Mouse (Mus musculus) layer of hippocampus, adult 9-11 months (tissue): ENCODE measurements at regions not wholly inside any gene's neighbourhood (a gene's known extent, or its start where the extent isn't known, plus 50 kb on each side); places are given as distances from the start of the nearest gene placed in this dataset.
"Not testable (repeated sequence)": the region's sequence is repeated elsewhere in the genome, so short reads cannot be mapped to it uniquely, and the experiment has no call there.

Experiments used
- DNase-seq: peaks from one replicate; pipeline ENCODE4 v3.0.0; 2022

DNA sequence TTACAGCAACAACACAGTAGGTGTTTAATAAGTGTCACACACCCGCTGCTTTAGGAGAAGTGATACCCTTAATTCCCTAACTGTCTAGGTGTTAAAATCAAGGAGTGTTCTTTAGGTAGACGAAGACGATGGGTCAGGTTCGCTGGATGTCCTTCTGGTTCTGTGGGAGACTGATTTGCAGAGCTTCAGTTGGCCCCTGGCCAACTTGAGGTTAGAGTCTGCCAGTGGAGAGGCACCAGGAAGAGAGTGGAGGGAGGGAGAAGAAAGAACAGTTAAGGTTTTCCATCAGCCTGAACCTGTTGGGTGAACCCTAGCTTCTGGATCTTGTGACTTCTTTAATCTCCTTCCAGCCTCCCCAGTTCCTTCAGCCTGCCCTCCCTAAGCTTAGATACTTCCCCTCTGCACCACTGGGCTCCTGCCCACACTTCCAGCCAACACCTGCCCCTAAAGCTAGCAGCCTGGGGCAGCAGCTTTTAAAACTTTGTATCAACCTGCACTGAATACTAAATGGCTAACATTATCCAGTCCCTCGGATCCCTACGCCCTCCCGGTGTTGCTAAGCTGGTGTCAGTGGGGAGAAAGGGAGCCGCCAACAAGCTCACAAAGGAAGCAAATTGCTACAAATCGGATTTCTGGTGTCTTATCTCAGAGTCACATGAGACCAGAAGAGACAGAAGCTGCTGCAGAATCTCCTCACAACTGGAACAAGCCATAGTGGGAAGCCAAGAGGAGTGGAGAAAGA, 62.1 kb upstream of the Adgrl1 start:
- no peak for DNase-seq

DNA sequence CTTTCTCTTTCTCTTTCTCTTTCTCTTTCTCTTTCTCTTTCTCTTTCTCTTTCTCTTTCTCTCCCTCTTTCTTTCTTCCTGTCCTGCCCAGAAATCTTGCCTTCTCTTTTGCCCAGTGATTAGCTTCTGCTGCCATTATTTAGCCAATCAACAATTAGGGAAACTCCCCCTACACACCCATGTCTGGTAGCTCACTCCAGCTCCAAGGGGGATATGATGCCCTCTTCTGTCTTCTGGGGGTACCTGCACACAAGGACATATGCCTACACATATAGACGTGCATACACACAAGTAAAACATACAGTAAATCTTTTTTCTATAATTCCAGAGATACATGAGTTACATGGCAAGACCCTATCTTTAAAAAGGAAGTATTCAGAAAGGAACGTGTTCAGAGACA, 70.1 kb upstream of the Adgrl1 start:
- no peak for DNase-seq

DNA sequence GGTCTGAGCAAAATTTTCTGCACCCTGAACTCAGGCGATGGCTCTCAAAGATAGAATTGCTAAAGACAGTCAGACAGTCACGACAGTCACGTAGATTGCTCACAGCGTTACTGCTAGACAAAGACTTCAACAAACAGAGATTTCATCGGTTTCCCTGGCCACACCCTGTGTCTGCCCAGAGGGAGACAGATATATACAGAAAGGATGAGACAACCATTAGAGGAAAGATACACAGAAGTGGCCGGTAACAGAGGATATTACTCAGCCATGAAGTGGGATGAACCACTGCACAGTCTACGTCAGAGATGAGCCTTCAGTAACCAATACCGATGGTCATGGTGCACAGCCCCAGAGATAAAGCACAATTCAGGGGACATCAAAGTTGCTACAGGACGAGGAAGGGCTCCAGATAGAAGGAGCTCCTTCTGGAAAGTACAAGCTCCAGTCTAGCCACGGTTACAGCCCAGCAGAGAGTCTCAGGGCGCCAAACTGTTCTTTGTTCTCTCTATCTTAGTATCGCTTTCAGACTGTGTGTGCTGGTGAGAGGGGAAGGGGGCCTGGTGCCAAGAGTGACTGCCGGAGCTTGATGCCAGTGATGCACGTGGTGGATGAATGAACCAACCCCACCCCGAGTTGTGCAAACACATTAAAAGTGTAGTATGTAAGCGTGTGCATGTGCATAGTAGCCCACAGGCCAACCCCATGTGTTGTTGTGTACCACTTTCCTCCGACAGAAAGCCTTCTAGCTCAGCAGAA, 74.8 kb upstream of the Adgrl1 start:
- no peak for DNase-seq

DNA sequence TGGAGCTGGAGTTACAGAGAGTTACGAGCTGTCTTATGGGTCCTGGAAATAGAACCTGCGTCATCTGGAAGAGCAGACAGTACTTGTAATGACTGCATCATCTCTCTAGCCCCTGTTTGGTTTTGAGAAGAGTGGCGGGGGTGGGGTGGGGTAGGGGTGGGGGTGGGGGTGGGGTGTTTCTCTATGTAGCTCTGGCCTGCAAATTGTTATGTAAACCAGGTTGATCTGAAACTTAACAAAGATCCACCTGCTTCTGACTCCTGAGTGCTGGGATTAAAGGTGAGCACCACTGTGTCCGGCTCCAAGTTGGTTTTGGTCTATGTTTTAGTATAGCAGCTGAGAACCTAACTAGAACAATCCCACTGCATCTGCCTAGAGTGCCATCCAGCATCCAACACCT, 78.0 kb upstream of the Adgre5 start:
- no peak for DNase-seq

DNA sequence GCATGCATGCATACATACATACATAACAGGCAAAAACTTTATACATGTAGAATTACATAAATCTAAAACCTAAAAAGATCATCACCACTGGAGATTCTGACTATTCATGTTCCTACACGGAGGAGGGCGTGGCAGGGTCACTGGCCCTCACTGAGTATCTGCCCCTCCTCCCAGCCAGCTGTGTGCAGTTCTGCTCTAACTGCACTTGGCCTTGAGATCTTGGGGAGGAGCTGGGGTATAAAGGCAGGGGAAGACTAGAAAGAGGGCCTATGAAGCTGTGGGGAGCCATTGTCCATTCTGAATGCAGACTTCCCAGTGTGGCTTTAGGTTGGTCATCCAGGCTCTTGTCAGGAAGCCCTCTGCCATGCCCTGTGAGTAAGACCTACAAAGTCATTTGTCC, 69.5 kb upstream of the Adgre5 start:
- DNase-seq = no peak

DNA sequence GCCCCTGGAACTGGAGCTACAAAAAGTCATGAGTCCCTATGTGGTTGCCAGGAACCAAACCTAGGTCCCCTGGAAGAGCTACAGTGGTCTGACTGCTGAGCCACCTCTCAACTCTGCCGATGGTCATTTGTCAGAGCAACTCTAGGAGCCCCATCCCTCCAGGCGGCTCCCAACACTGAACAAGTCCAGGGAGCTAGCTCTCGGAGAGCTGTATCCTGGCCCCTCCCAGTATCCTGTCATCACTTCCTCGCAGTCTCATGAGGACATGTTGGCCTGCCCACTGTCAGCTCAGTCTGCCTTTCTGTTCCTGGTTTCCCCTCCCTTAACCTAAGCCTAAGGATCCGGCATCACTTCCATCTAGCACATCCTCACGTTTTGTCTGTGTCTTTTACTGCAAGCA, 64.5 kb upstream of the Adgre5 start:
- DNase-seq = no peak

DNA sequence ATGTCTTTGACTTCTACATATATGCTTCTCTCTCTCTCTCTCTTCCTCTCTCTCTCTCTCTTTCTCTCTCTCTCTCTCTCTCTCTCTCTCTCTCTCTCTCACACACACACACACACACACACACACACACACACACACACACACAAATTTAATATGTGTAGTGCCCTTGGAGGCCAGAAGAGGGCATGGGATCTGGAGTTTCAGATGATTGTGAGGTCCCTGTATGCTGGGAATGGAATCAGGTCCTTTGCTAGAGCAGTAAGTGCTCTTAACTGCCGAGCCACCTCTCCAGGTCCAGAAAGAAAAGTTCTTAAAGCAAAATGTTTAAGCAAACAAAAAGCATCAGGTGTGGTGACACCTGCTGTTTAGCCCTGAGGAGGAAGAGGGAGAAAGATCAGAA, 62.2 kb upstream of the Adgre5 start:
- not testable (repeated sequence) for DNase-seq

DNA sequence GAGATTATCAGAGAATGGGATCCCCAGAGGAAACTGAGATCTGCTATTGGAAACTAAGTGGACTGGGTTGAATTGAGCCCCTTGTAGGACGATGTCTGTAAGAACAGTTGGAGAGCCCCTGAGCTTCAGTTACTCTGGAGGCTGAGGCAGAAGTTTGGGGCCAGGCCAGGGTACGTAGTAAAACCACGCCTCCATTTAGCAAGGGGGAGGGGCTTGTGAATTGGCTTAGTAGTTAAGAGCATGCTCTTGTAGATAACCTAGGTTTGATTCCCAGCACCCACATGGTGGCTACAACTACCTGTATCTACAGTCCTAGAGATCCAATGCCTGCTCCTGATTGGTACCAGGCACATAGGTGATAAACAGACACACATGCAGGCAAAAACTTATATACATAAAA, 61.4 kb upstream of the Adgre5 start:
- no peak for DNase-seq

DNA sequence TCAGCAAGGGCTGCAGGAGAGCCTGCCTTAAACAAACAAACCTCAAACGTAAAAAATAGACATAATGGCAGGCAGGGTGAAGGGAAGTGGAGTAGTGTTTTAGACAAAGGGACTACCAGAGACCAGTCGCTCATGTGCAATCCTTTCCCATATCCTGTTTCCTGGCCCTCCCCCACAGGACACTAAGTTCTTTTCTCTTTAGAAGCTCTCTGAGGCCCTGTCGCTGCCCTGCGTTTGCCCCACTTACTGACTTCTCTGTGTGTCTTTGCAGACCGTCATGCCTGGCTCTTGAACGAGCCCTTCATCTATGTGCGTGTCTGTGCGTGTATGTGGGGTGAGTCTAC, 58.5 kb upstream of the Adgre5 start:
- no peak for DNase-seq

DNA sequence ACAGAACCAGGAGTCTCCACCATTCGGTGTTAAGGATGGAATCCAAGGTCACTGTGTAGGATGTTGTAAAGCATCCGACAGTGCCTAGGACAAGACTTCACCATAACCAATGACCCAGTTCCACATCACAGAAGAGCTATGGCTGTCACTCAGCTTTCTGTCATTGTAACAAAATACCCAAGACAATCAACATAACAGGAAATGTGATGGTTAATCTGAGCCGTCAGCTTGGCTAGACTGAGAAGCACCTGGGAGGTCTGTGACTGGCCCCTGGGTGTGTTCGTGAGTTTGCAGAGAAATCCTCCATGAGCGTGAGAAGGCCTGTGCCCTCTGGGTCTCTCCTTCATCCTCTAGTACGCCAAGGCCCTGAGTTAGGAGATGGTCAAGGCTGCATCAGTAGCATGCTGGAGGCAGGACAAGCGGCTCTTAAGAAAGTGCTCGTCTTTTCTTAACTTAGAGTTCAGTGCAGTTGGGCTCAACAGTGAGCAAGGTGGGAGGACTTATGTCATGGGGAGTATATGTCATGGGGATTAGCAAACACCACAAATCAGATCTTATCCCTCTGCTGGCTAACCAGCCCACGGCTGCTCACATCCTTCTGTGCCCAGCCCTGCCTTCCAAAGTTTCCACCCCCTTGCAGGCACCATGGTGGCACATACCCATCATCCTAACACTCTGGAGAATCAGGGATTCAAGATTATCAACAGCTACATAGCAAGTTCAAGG, 57.9 kb upstream of the Adgre5 start:
- DNase-seq = no peak

DNA sequence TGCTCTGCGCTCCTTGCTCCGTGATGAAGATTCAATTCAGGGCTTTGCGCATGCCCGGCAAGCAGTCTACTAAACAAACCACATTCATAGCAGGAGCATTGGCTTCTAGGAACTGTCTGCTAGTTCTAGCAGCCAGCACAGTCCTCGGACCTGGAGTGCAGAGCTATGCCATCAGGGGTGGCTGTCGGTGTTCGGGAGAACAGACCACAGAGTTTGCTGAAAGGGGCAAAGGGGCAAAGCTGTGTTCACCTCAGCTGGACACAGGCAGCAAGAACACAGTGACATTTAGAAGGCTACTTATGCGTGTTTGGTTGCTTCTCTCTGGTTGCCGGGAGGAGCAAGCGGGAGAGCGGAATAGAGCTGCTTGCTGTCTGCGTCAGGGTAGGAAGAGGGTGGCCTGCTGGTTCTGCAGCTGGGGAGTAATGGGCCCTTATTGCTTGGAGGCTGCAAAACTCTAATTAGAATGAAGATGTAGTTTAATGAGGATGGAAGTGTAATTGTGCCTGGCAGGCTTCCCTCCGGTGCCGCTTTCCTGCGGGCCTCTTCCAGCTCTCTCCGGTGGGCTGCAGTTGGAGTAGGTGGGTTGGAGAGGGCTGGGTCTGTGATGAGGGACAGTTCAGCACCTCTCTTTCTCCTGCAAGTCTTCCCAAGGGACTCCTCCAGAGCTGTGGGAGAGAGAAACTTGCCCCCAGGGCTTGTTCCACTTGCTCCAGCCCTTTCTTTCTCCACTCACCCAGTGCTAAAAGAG, 52.5 kb upstream of the Adgre5 start:
- DNase-seq = peak; percentile 29
